ENCODE assay signal across 22 mouse cellular contexts in the genomic region with DNA sequence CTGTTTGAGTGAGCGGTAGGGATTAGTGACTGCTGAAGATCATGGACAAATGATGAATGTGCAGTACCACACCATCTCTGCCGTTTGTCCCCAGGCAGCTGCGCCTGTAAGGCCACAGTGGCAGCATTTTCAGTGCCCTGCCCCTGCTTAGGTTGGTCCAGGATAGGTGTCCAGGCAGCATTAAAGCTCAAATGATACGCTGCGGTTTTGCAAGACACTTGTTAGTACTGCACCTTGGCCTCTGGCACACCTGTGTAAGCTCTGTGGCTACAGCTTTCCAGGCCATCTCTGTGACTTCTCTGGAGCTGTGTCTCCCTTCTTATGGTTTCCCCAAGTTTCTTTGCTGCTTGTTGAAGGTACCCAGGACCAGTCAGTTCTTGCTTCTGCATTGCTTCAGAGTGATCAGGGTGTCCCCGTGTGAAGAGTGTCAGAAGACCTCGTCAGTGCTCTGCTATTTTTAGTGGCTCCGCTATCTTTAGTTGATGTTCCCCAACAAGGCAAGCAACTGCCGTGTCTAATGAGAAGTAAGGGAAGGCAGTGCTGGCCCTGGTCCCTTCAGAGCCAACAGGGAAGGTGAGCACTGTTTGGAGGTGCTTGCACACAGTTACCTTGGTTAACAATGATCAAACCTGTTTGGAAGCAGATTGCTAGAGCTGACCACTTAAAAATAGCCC. TPM values are rescaled to one million over a fixed set of nuclear protein-coding genes. Genes with fewer than 3 reads are reported as not detected.
A peak's percentile ranks its signal among the peaks of the same experiment; 100 is the strongest.
DNase-seq lines count a peak whose midpoint lies in the region; ATAC-seq lines count a peak whose summit lies in the region.
"Had no signal": no experiment of that assay in that cellular context is flagged by ENCODE, and none has a peak within 500 bp of the region (broad histone marks: within the 10 kb centered on the region; RNA-seq: fewer than 3 reads in every experiment).

No protein-coding gene starts in this region.

- H3K27ac ChIP-seq in lung, embryonic 15.5 days = peak overlapping the region; percentile 59; the same call in 1 of the 2 replicates
- peak overlapping the region; percentile 96 for H3K27ac ChIP-seq in heart, embryonic 16.5 days (ENCODE audit: low read length)
- H3K27ac ChIP-seq: hindbrain, embryonic 10.5 days; kidney, postnatal 0 days; layer of hippocampus, adult 2 months; left cerebral cortex, adult 2 months; midbrain, embryonic 15.5 days had no signal

- peak; percentile 66 for DNase-seq in gastrocnemius, adult 18-20 months (ENCODE audit: low spot score)
- DNase-seq in gastrocnemius, postnatal 10 days = no peak
- DNase-seq in lung, postnatal 10 days = no peak
- peak; percentile 52 for DNase-seq in yolk sac, embryonic 10.5 days (ENCODE audit: low spot score)
- no peak for DNase-seq in thymus, adult 18-20 months
- no peak for DNase-seq in cerebellum, postnatal 10 days
- DNase-seq: adrenal gland, adult 2 months; cerebellum, adult 18-20 months; forebrain, postnatal 0 days; liver; retina, postnatal 1 day; right cerebral cortex, postnatal 4 days; thymus, postnatal 36 days had no signal

- H3K27me3 ChIP-seq in lung, embryonic 15.5 days = no peaks in the 10 kb centered on the region
- H3K27me3 ChIP-seq in heart, embryonic 16.5 days (ENCODE audit: control insufficient read depth, insufficient read depth, low read length) = no peaks in the 10 kb centered on the region
- H3K27me3 ChIP-seq: midbrain, embryonic 15.5 days had no signal

- H3K4me1 ChIP-seq in lung, embryonic 15.5 days = peaks cover 53% of the 10 kb centered on the region
- peaks cover 55% of the 10 kb centered on the region for H3K4me1 ChIP-seq in heart, embryonic 16.5 days (ENCODE audit: control insufficient read depth, insufficient read depth, low read length)
- H3K4me1 ChIP-seq: midbrain, embryonic 15.5 days had no signal

- no peaks in the 10 kb centered on the region for H3K9me3 ChIP-seq in lung, embryonic 15.5 days
- H3K9me3 ChIP-seq in heart, embryonic 16.5 days (replicated peaks; ENCODE audit: control insufficient read depth, low read length) = no peaks in the 10 kb centered on the region
- H3K9me3 ChIP-seq: hindbrain, embryonic 10.5 days; megakaryocyte, embryonic 14.5 days; midbrain, embryonic 15.5 days had no signal

- ATAC-seq in lung, embryonic 15.5 days (ENCODE audit: borderline replicate concordance, extremely low read depth, low FRiP score, low TSS enrichment) = no peak
- peak; percentile 68 for ATAC-seq in heart, embryonic 16.5 days (replicated peaks; ENCODE audit: extremely low read depth, insufficient read depth, low FRiP score)
- ATAC-seq: forebrain, postnatal 0 days; inflammation-experienced regulatory T-cells, adult 6 months; midbrain, embryonic 15.5 days had no signal

- no peak overlapping the region for H3K4me3 ChIP-seq in lung, embryonic 15.5 days
- H3K4me3 ChIP-seq in heart, embryonic 16.5 days (ENCODE audit: low read length) = no peak overlapping the region
- H3K4me3 ChIP-seq: hindbrain, embryonic 10.5 days; layer of hippocampus, adult 2 months; left cerebral cortex, adult 2 months; megakaryocyte, embryonic 14.5 days; midbrain, embryonic 15.5 days had no signal

- no peak overlapping the region for H3K9ac ChIP-seq in lung, embryonic 15.5 days
- peak overlapping the region; percentile 44 for H3K9ac ChIP-seq in heart, embryonic 16.5 days (ENCODE audit: low read length)
- H3K9ac ChIP-seq: forebrain, postnatal 0 days; midbrain, embryonic 15.5 days had no signal

- no peak overlapping the region for H3K4me2 ChIP-seq in lung, embryonic 15.5 days
- H3K4me2 ChIP-seq in heart, embryonic 16.5 days (ENCODE audit: low read depth, low read length) = peak overlapping the region; percentile 41
- H3K4me2 ChIP-seq: midbrain, embryonic 15.5 days had no signal

- WGBS in lung, embryonic 15.5 days = 58% methylated on average over 9 of the region's 9 CpGs
- 48% methylated on average over 9 of the region's 9 CpGs for WGBS in heart, embryonic 16.5 days

- H3K36me3 ChIP-seq in lung, embryonic 15.5 days = no peaks in the 10 kb centered on the region
- H3K36me3 ChIP-seq in heart, embryonic 16.5 days (ENCODE audit: control insufficient read depth, insufficient read depth) = no peaks in the 10 kb centered on the region
- H3K36me3 ChIP-seq: hindbrain, embryonic 10.5 days; midbrain, embryonic 15.5 days had no signal

RNA-seq across cellular contexts. Expression of a gene that starts 18.6 kb away (rescaled TPM):
- 10 to 100 TPM; 24.9 to 25.3 TPM for total RNA-seq in gastrocnemius, adult 18-20 months (2021)
- total RNA-seq in gastrocnemius, postnatal 10 days (2021) = 10 to 100 TPM; 22.9 to 28.4 TPM
- polyA plus RNA-seq in lung, embryonic 15.5 days (2015; fragmentation: Nextera tagmentation; extraction: Ambion mirVana) = 16.8 and 21.8 TPM in 2 replicates
- 10.8 and 13.2 TPM in 2 replicates for polyA plus RNA-seq in heart, embryonic 16.5 days (2015; fragmentation: Nextera tagmentation; extraction: Ambion mirVana)

Comparison
In these comparisons a context has a peak if more than half of its experiments do, and no peak if none do; other contexts are left out.
1. DNase-seq: peak in gastrocnemius, adult 18-20 months (single experiment) and yolk sac, embryonic 10.5 days (single experiment); none in gastrocnemius, postnatal 10 days (single experiment), lung, postnatal 10 days (single experiment), thymus, adult 18-20 months (0 of 2) and cerebellum, postnatal 10 days (0 of 2).